Mouse (Mus musculus) CH12.LX (cell line): ENCODE measurements around the gene Trub1.

Experiments
- CTCF ChIP-seq, 2 experiments: IDR thresholded peaks in 1 of 2; conservative IDR thresholded peaks in 1 of 2; 2 replicates each; pipeline ENCODE4 v1.5.1; 2011 to 2012; ENCODE audit warnings: low read depth in 2 of 2, low read length in 2 of 2, improper control_type of control experiment in 1 of 2, inconsistent platforms in 1 of 2, mild to moderate bottlenecking in 1 of 2, moderate library complexity in 1 of 2
- E2F4 ChIP-seq: IDR thresholded peaks from 2 replicates; pipeline ENCODE4 v1.6.1; 2011; ENCODE audit warnings: low read depth, low read length, improper control_type of control experiment; ENCODE audit not compliant: insufficient replicate concordance
- ELF1 ChIP-seq: IDR thresholded peaks from 2 replicates; pipeline ENCODE4 v1.6.1; 2014; ENCODE audit warnings: low read depth, mild to moderate bottlenecking, inconsistent platforms, low read length, improper control_type of control experiment
- EP300 ChIP-seq: IDR thresholded peaks from 2 replicates; pipeline ENCODE4 v1.6.1; 2011; ENCODE audit warnings: low read length, improper control_type of control experiment
- GABPA ChIP-seq: IDR thresholded peaks from 2 replicates; pipeline ENCODE4 v1.6.1; 2012; ENCODE audit warnings: low read depth, low read length, improper control_type of control experiment, inconsistent platforms; ENCODE audit not compliant: insufficient replicate concordance
- HCFC1 ChIP-seq: IDR thresholded peaks from 2 replicates; pipeline ENCODE4 v1.6.1; 2012; ENCODE audit warnings: low read depth, mild to moderate bottlenecking, inconsistent platforms, low read length, improper control_type of control experiment
- KAT2A ChIP-seq: IDR thresholded peaks from 2 replicates; pipeline ENCODE4 v1.6.1; 2012; ENCODE audit warnings: low read length, improper control_type of control experiment, inconsistent platforms; ENCODE audit not compliant: insufficient replicate concordance
- MAX ChIP-seq: IDR thresholded peaks from 2 replicates; pipeline ENCODE4 v1.6.1; 2011; ENCODE audit warnings: low read length, improper control_type of control experiment
- MXI1 ChIP-seq: IDR thresholded peaks from 2 replicates; pipeline ENCODE4 v1.6.1; 2011; ENCODE audit warnings: mild to moderate bottlenecking, low read depth, low read length, improper control_type of control experiment
- POLR2A ChIP-seq: IDR thresholded peaks from 2 replicates; pipeline ENCODE4 v1.6.1; 2011; ENCODE audit warnings: low read depth, mild to moderate bottlenecking, improper control_type of control experiment, low read length
- TCF12 ChIP-seq: IDR thresholded peaks from 2 replicates; pipeline ENCODE4 v1.6.1; 2014; ENCODE audit warnings: low read depth, mild to moderate bottlenecking, inconsistent platforms, low read length, improper control_type of control experiment
- USF1 ChIP-seq: IDR thresholded peaks from 2 replicates; pipeline ENCODE4 v1.6.1; 2014; ENCODE audit warnings: low read depth, mild to moderate bottlenecking, inconsistent platforms, low read length, improper control_type of control experiment
- USF2 ChIP-seq: conservative IDR thresholded peaks from 2 replicates; pipeline ENCODE4 v1.6.1; 2011; ENCODE audit warnings: low read depth, low read length, improper control_type of control experiment
- ZMIZ1 ChIP-seq: IDR thresholded peaks from 2 replicates; pipeline ENCODE4 v1.6.1; 2012; ENCODE audit warnings: low read depth, mild to moderate bottlenecking, inconsistent platforms, low read length, improper control_type of control experiment

GRCm38 (mm10) chr19:57411375-57412196 lies 41.1 kb upstream of the Trub1 start:
- no peak for TF ChIP-seq E2F4
- TF ChIP-seq CTCF (conservative IDR thresholded peaks at IDR 0.05 in 1 of 2, IDR thresholded peaks at IDR 0.05 in 1 of 2; ENCODE audit: low read depth in 2 of 2, low read length in 2 of 2): no peak
- TF ChIP-seq EP300: no peak
- no peak for TF ChIP-seq TCF12
- no peak for TF ChIP-seq POLR2A
- TF ChIP-seq USF1: no peak
- TF ChIP-seq ELF1: no peak
- TF ChIP-seq KAT2A: no peak
- TF ChIP-seq MXI1: no peak
- no peak for TF ChIP-seq USF2
- TF ChIP-seq ZMIZ1: no peak
- no peak for TF ChIP-seq MAX
- TF ChIP-seq HCFC1: no peak
- no peak for TF ChIP-seq GABPA
